Mouse (Mus musculus) ES-CJ7 (cell line): ENCODE measurements at regions not wholly inside any gene's neighbourhood (a gene's known extent, or its start where the extent isn't known, plus 50 kb on each side); places are given as distances from the start of the nearest gene placed in this dataset.

Experiments used
- DNase-seq: peaks from one replicate; pipeline ENCODE4 v3.0.0; 2011; ENCODE audit warnings: low read depth, low spot score

GRCm38 (mm10) chr6:12140596-12140995 is 233.0 kb downstream of the Phf14 start:
- DNase-seq = no peak

DNA sequence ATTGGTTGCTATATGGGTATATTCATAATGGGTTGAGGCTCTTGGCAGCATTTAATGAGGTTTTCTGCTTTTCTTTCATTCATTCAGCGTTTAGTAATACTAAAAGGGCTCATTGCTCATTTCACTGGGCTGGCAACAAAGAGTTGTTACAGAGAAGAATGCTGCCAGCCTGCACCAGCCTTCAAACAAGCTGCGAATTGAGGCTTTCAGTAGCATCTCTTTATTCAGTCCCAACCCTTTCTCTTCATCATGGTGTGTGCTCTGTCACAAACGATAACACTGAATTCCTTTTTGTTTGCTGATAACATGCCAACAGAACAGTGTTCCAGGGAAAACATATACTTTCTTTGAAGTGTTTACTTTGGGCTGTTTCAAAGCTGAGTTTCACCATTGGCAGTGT is 237.6 kb downstream of the Phf14 start:
- DNase-seq = no peak

DNA sequence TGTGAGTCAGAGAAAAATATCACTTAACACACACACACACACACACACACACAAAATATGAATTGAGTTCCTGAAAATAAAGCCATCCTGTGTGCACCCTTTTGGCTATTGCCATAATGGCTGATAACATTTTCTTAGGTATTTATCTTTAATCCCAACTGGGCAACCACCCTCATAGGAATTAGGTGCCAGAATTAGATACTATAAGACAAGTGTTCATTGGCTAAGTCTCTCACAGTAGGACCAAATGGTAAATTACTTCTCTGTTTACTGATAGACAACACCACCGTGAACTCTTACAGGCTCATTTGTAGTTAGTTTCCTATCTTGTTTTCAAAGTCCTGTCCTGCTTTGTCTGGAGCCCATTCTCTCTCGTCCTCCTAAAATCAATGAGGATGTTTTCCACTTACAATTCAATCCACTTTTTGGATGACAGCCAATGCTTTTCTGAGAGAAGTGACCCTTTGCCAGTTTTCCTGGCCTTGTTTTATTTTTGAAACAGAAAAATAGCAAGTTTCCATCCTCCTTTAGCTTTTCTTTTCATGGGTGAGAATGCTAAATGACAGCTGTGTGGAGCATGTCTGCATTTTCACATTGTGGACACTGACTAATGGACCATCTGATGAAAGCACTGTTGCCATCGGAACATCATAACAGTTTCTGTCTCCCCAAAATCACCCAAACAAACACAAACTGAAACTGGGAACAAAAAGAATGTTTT is 243.2 kb downstream of the Phf14 start:
- DNase-seq = no peak

- no peak for DNase-seq
These were observed 256.4 kb downstream of the Phf14 start for GRCm38 (mm10) chr6:12163971-12164370.

- DNase-seq = no peak
These were observed 260.9 kb downstream of the Phf14 start for GRCm38 (mm10) chr6:12168533-12168932.

DNA sequence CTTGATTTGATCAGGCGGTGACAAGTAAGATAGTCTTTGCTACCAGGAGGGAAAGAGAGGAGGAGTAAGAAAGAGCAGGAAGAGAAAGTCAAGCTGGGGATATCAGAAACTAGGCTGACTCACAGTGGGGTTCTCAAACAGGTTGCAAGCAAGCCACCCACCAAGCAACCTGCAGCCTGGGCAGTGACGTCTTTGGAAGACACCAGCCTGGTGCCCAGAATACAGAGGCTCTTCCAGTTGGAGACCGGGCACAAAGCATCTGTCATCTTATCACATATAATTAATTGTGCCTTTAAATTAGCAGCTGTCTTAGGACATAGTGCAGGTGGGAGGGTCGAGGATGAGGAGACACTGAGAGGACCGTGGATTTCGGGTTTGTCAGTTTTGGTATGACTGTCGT is 261.8 kb downstream of the Phf14 start:
- DNase-seq = no peak

GRCm38 (mm10) chr6:12170722-12171121 is 263.1 kb downstream of the Phf14 start:
- DNase-seq = no peak

DNA sequence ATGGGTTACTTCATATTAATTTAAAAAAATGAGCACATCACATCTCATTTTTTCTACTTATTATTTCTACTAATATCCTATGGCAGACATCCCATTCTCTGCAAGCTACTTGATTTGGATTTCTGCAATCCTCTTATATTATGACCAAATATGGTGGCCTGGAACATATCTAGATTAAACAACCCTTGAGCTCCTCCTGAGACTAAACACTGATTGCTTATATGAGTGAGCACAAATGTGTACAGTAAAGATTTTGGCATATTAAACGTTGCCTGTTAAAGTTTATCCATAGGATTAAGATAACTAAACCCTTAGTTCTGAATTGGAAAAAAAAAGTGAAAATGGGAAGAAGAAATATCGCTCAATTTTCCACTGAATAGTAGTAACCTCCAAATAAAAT is 263.6 kb downstream of the Phf14 start:
- no peak for DNase-seq

GRCm38 (mm10) chr6:12177996-12178395 is 270.4 kb downstream of the Phf14 start:
- DNase-seq = no peak

- DNase-seq = no peak
These were observed 273.3 kb downstream of the Phf14 start for GRCm38 (mm10) chr6:12180951-12181350.

DNA sequence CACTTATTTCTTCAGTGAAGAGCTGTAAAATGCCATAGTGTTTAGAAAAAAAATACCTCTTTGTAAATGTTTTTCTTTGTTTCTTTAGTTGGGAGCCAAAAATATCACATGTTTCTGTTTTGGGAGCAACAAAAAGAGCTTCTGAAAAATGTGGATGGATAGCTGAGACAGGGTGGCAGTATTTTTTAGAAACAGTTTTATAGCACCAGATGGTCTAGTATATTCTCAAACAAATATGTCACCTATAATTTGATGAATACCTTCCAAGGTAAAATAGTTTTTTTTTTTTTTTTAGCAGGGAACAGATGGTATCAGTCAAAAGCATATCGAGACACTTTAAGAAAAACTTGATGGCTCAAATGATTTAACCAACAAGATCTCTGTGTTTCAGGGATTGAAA is 302.6 kb downstream of the Phf14 start:
- no peak for DNase-seq

DNA sequence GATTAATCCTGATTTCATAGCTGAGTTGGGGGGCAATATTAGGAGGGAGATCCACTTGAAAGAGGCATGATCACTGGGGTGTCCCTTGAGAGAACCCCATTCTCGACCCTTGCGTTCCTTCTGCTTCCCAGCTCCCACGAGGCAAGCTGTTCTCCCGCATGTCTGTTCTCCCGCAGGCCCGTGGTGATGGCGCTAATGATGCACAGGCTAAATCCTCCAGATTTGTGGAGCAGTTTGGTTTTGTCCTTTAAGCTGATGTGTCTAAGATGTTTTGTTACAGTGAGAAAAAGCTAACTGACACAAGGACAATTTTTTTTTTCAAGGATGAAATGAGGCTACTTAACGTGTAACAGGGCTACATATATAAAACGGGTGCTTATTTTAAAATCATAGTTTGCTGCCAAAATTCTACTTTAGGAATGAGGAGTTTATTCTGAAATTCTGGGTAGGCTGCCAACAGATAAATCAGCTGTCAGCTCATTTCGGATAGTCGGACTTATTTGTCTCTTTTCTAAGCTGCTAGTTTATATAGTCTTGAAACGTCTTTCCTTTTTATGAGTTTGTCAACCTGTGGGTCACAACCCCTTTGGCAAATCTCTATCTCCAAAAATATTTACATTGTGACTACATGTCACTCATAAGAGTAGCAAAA is 307.0 kb downstream of the Phf14 start:
- DNase-seq = no peak

DNA sequence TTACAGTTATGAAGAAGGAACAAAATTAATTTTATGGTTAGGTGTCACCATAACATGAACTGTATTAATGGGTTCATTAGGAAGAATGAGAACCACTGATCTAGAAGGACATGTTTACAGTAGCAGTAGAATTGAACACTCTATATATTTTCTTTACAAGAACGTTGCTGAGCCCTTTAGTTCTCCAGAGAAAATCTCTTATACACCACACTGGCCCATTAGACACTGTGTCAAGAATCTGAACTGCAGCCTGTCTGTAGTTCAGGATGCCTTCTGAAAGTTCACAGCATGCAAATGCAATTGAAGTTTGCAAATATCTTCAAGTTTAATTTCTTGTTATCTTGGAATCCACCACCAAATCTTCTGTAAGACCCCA is 307.6 kb downstream of the Phf14 start:
- no peak for DNase-seq

- DNase-seq = peak; percentile 31
These were observed 336.5 kb downstream of the Phf14 start for GRCm38 (mm10) chr6:12244151-12244550.

DNA sequence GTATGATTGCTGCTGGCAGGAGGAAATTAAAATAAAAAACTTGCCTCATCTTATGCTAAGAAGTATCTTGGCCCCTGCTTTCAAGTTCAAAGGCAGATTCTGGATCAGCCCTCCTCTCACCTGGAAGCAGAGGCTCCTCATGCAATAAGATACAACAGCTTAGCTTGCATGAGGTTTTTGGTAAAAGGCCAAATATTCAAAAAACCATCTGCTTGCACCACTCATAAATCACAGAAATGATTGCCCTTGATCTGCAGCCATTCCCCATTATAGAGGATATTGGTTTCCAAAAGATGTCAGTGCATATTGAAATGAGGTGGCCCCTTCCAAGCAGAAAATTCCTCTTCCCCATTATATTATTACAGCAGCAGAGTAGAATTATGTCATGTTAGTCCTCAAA is 340.4 kb downstream of the Phf14 start:
- DNase-seq = no peak

GRCm38 (mm10) chr6:12248599-12248998 is 341.0 kb downstream of the Phf14 start:
- no peak for DNase-seq

DNA sequence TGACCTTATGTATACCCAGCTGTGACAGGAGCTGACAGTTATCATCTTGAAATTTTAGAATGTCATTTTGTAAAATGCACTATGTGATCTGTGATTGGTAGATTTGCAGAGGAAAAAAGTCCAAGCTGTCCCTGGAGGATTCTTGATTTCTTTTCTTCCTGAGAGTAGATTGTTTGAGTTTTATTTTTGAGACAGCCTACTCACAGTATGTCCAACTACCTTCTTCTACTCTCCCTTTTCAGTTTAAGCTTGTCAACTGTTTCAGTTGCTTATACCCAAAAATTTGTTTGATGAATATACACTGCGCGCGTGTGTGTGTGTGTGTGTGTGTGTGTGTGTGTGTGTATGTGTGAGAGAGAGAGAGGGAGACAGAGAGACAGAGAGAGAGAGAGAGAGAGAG is 346.9 kb downstream of the Phf14 start:
- DNase-seq = no peak

DNA sequence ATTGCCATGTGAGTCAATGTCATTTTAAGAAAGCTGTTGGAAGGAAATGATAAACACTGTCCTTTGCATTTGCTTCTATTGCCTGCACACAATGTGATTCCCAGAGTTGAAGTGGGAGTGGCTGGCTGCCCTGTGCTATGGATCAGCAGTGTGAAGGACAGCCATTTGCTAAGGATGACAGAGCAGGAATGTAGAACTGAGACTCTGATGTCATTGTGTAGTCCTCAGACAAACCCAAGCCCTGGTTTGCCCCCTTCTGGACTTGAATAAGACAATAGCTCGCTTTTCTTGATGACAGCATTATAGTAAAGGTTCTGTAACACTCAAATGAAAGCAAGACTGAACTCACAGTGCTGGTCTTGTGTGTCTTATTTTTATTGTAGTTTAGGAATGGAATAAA is 347.8 kb downstream of the Phf14 start:
- peak; percentile 22 for DNase-seq

- no peak for DNase-seq
These were observed 350.7 kb downstream of the Phf14 start for GRCm38 (mm10) chr6:12258273-12258672.

- no peak for DNase-seq
These were observed 351.4 kb downstream of the Phf14 start for GRCm38 (mm10) chr6:12258940-12259481.

DNA sequence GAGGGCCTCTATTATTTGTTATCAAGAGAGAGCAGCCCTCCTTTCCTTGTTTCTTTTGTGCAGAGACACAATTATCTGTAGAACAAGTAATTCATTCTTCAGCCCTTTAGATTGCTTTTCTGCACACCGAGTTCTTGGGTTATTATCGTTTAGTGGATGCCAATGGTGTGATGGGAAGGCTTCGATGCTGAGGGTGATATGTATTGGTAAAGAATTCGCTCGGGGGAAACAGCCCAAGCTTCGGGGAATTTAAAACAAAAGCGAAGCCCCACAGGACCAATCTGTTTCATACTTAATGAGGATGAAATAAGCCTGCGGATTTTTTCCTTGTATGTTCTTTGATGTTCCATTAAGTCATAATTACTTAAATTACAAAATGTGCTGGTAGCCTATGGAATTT is 352.0 kb downstream of the Phf14 start:
- no peak for DNase-seq

GRCm38 (mm10) chr6:12260325-12261076 is 352.9 kb downstream of the Phf14 start:
- DNase-seq = peak; percentile 77
